Mouse (Mus musculus) bone marrow, adult 2 months (tissue): ENCODE measurements at regions not wholly inside any gene's neighbourhood (a gene's known extent, or its start where the extent isn't known, plus 50 kb on each side); places are given as distances from the start of the nearest gene placed in this dataset.

Source experiments
- CTCF ChIP-seq: fragments of 200-500 bp; IDR thresholded peaks from 2 replicates; pipeline ENCODE4 v1.5.1; 2011; ENCODE audit warnings: low read length, control low read depth; ENCODE audit not compliant: control insufficient read depth, insufficient read depth
- POLR2A ChIP-seq: fragments of 200-500 bp; IDR thresholded peaks from 2 replicates; pipeline ENCODE4 v1.6.1; 2011; ENCODE audit warnings: low read depth, mild to moderate bottlenecking, control low read depth, low read length, borderline replicate concordance; ENCODE audit not compliant: control insufficient read depth

GRCm38 (mm10) chr15:62166786-62167185 is 1244.0 kb upstream of the A1bg start:
- no peak for TF ChIP-seq CTCF
- TF ChIP-seq POLR2A = no peak
